Mouse (Mus musculus) embryonic facial prominence, embryonic 10.5 days (tissue): ENCODE data around the gene Camsap2. TPM values are rescaled to one million over a fixed set of nuclear protein-coding genes. Genes with fewer than 3 reads are reported as not detected.

Source experiments
- DNase-seq: peaks from one replicate; pipeline ENCODE4 v3.0.0-alpha.2; 2017; ENCODE audit warnings: low spot score
- H3K27ac ChIP-seq: fragments of 300-500 bp; sonication (generic); replicated peaks from 2 replicates; pipeline ENCODE4 v1.5.1; 2016; ENCODE audit warnings: mild to moderate bottlenecking
- H3K27me3 ChIP-seq: fragments of 300-500 bp; sonication (generic); replicated peaks from 2 replicates; pipeline ENCODE4 v1.6.1; 2016; ENCODE audit warnings: low read depth, mild to moderate bottlenecking; ENCODE audit not compliant: poor library complexity, severe bottlenecking
- H3K36me3 ChIP-seq: fragments of 300-500 bp; sonication (generic); replicated peaks from 2 replicates; pipeline ENCODE4 v1.6.1; 2016; ENCODE audit warnings: mild to moderate bottlenecking, moderate library complexity
- H3K4me1 ChIP-seq: fragments of 300-500 bp; sonication (generic); 2 replicates; pipeline ENCODE4 v1.6.1; 2016
- H3K4me3 ChIP-seq: fragments of 300-500 bp; sonication (generic); 2 replicates; pipeline ENCODE4 v1.5.1; 2016; ENCODE audit warnings: mild to moderate bottlenecking, moderate library complexity
- H3K9me3 ChIP-seq: fragments of 300-500 bp; sonication (generic); 2 replicates; pipeline ENCODE4 v1.6.1; 2016; ENCODE audit warnings: mild to moderate bottlenecking
- WGBS: fragments of 180-500 bp; shearing (Covaris S2); methylation state at CpG from one replicate; pipeline ENCODE4 v1.1.7; 2016; 5-methylcytosine and 5-hydroxymethylcytosine counted together
- polyA plus RNA-seq: library from polyadenylated mRNA; unstranded; fragments of >200 nt; fragmentation: Nextera tagmentation; extraction: Ambion mirVana; gene quantifications from 2 replicates; pipeline ENCODE4 v1.2.1, GENCODE M21; 2016

Gene Camsap2
- polyA plus RNA-seq, result 11.4 and 12.4 TPM in 2 replicates

DNA sequence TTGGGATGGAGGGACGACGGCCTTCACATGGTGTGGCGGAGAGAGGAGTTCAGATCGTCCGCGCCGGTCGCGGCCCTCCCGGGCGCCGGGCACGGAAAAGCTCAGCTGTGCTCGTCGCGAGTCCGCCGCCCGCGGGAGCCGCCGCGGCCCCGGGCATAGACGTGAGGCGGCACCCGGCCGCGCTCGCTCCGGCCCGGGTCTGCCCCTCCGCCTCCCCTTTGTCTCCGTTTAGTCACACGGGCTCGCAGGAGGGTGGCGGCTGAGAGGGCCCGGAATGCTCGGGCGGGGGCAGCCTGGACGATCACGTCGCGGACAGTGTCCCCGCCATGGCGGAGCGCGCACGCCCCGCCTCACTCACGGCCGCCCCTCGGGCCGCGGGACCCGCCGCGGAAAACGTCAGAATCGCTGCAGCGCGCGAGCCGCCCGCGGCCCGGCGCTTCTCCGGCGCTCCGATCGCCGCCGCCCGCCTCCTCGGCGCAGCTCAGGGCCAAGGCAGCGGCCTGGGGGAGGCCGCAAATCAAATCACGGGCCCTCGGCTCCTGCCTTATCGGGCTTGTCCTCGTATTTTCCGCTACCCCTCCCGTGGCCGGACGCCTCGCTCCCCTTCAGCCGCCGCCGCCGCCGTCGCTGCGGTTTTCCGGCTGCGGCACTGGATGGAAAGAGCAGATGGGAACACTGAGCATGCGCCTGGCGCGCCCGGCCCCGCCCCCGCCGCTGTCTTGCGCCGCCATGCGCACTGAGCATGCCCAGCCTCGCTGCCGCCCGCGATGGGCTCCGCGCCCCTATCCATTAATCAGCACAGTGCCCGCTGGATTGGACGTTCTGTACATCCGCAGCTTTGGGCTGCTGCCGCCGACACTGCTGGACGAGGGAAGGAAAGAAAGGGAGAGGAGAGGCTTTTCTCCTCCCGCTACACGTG lies at the start of gene Camsap2:
TSS of gene Camsap2 (minus strand) at position 651 of the 919 bp plus-strand sequence.
- Histone ChIP-seq H3K36me3 (peaks cover 5% of the 10 kb centered on the region), H3K4me1 (peaks cover 47% of the 10 kb centered on the region), H3K27me3 (peaks cover 11% of the 10 kb centered on the region), H3K9me3 (no peaks in the 10 kb centered on the region), H3K4me3 (peak within 1 kb of the TSS; percentile 96), H3K27ac (peak within 1 kb of the TSS; percentile 98)
- DNase-seq, result peak; percentile 96
- under 1% methylated on average over 121 of the region's 121 CpGs for WGBS

DNA sequence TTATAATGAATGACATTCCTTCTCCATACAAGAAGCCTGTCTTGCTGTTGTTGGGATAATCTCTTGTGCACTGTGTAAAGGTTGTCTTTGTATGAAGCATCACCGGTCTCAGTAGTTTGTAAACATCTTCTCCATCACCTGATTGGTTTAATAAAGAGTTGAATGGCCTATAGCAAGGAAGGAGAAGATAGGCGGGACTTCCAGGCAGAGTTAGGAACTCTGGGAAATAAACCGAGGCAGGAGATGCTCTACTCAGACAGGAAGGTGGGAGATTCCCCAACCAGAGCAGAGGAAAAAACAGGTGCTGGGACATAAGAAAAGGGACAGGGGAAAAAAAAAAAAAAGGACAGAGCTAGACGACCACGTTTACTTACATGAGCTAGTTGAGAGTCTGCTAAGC lies 49.2 kb upstream of the Camsap2 start:
- H3K9me3 ChIP-seq, result no peaks in the 10 kb centered on the region
- no peak for DNase-seq
- H3K27ac ChIP-seq, result no peak overlapping the region
- WGBS, result 41% methylated on average over 5 of the region's 5 CpGs
- peak overlapping the region; percentile 36 for H3K4me3 ChIP-seq
- H3K36me3 ChIP-seq, result no peaks in the 10 kb centered on the region
- H3K4me1 ChIP-seq, result 0 out of 2 replicates have a peak, but pooled peaks cover 3% of the 10 kb centered on the region
- H3K27me3 ChIP-seq, result no peaks in the 10 kb centered on the region

DNA sequence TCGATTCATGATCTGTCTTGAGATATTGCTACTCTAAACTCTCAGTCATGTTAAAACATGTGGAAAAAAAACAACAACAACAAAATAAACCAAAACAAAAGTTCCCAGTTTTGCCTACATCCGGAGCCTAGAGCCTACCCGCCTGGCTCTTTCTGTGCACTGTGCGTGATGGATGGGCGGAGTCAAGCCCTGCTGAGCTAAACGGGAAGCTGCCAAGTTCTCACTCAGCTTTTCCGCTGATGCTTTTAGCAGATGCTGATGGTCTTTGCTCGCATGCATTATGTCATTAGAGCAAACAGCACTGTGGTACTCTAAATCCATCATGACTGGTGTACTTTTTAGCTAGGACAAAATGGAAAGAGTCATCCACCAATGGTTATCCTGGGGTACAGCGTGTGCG lies 48.6 kb upstream of the Camsap2 start:
- no peak overlapping the region for H3K27ac ChIP-seq
- peak; percentile 22 for DNase-seq
- no peaks in the 10 kb centered on the region for H3K36me3 ChIP-seq
- 35% methylated on average over 10 of the region's 10 CpGs for WGBS
- peak overlapping the region; percentile 36 for H3K4me3 ChIP-seq
- no peaks in the 10 kb centered on the region for H3K9me3 ChIP-seq
- 0 out of 2 replicates have a peak, but pooled peaks cover 3% of the 10 kb centered on the region for H3K4me1 ChIP-seq
- no peaks in the 10 kb centered on the region for H3K27me3 ChIP-seq

DNA sequence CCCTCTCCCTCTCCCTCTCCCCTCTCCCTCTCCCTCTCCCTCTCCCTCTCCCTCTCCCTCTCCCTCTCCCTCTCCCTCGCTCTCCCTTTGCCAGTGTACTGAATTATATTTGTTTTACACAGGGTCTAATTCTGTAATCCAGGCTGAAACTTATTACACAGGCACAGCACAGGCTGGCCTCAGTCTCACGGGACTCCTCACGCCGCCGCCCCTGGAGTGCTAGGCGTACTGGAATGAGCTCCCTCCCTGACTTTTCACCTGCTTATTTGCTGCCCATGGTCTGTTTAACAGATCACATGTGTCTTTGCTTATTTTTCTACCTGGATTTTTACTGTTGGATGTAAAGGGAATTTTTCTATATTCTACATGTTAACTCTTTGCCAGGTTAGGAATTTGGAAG lies 41.0 kb upstream of the Camsap2 start:
- Histone ChIP-seq H3K9me3 (no peaks in the 10 kb centered on the region), H3K27me3 (no peaks in the 10 kb centered on the region), H3K4me1 (no peaks in the 10 kb centered on the region), H3K36me3 (no peaks in the 10 kb centered on the region), H3K4me3 (no peak overlapping the region), H3K27ac (no peak overlapping the region)
- WGBS, result 37% methylated on average over 5 of the region's 6 CpGs
- no peak for DNase-seq

DNA sequence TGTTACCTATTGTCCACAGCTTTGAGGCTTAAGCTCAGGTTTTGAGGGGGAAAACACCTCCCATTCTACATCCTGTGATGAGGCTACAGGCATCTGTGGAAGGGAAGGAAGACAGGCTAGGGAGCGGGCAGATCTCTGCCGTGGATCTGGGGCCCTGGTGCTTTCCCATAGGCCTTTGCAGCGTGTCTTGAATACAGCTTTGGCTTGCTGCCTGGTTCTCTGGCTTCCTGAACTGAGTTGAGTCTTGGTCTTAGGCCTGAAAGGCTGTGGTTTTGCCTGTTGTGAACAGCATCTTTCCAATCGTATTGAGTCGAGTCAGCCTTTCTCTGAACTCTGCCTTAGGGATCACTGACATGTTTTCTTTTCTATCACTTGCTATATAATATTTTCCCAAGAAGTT lies 35.7 kb upstream of the Camsap2 start:
- DNase-seq, result no peak
- Histone ChIP-seq H3K36me3 (no peaks in the 10 kb centered on the region), H3K4me3 (no peak overlapping the region), H3K27ac (no peak overlapping the region), H3K27me3 (no peaks in the 10 kb centered on the region), H3K4me1 (no peaks in the 10 kb centered on the region), H3K9me3 (no peaks in the 10 kb centered on the region)
- WGBS, result 84% methylated on average over 5 of the region's 5 CpGs

DNA sequence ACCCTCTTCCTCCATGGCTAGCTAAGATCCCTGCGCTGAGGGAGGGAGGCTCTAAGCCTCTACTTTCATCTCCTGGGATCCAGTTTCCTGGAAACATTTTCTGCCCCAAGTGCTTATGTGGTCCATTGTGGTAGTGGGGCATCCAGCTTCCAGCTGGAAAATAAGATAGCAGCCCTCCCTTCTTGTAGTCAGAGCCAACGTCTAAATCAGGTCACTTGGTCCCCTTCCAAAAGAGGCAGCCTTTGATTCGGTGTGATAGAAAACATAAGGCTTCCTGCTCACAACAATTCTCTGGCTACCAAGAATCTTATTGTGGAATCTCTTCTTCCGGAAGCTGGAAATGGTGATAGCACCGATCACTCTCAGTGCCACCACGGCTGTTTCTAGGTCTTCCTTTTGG lies 35.3 kb upstream of the Camsap2 start:
- H3K9me3 ChIP-seq, result no peaks in the 10 kb centered on the region
- H3K27me3 ChIP-seq, result no peaks in the 10 kb centered on the region
- H3K4me1 ChIP-seq, result no peaks in the 10 kb centered on the region
- no peak overlapping the region for H3K4me3 ChIP-seq
- H3K27ac ChIP-seq, result no peak overlapping the region
- 86% methylated on average over 6 of the region's 6 CpGs for WGBS
- no peak for DNase-seq
- H3K36me3 ChIP-seq, result no peaks in the 10 kb centered on the region

DNA sequence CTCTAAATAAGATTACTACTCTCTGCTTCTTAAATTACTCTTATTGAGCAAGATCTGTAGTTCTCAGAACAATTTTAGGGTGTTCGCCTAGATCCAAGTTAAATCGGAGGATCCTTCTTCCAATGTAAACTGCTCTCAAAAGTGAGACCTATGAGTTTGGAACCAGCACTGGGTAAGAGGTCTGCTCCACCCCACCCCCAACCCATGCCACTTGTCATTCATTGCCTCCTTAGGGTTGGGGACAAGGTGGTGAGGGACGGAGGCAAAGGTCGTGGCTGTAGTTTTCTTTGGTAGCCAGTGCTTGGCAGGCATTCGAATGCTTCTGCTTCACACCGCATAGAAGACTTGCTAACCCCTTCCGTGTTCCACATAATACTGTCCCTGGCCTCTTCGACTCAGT lies 34.7 kb upstream of the Camsap2 start:
- Histone ChIP-seq H3K27me3 (no peaks in the 10 kb centered on the region), H3K9me3 (no peaks in the 10 kb centered on the region), H3K4me3 (no peak overlapping the region), H3K27ac (no peak overlapping the region), H3K4me1 (no peaks in the 10 kb centered on the region), H3K36me3 (no peaks in the 10 kb centered on the region)
- DNase-seq, result no peak
- 93% methylated on average over 8 of the region's 8 CpGs for WGBS

DNA sequence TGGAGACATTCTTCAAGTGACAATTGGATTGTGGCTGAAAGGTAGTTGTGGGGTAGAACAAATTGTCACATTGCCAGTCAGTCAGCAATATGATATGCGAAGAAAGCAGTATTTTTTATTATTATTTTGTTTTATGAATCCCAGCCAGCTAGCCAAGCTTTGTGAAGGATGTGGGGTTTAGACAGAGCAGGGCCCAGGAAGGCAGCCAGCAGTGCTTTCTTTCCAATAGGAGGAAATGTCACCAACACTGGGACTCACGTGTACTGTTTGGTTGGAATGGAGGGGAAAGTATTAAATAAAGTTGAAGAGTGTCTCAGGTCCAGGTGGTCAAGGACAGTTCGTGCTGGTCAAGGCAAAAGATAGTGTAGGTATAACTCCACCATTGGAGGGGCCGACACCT lies 34.3 kb upstream of the Camsap2 start:
- no peak for DNase-seq
- no peaks in the 10 kb centered on the region for H3K27me3 ChIP-seq
- no peaks in the 10 kb centered on the region for H3K9me3 ChIP-seq
- whole genome bisulfite sequencing, result 91% methylated on average over 4 of the region's 4 CpGs
- H3K4me1 ChIP-seq, result no peaks in the 10 kb centered on the region
- no peaks in the 10 kb centered on the region for H3K36me3 ChIP-seq
- H3K4me3 ChIP-seq, result no peak overlapping the region
- no peak overlapping the region for H3K27ac ChIP-seq

DNA sequence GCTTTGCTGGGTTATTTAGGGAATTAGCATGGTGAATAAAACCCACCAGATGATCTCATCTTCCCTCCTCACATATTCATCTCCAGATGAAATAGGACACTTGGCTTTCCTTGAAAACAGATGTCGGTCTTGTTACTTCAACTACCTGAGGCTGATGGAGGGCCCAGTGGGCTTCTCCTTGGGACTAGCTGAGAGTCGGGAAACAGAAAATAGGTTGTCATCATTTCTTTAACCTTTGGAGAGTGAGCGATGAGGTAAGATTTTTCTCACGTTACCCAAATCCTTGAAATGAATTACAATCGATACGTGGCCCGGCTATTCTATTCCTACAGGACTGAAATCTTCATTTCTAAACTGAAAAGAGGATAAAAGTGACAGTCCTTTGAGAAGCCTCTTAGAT lies 33.4 kb upstream of the Camsap2 start:
- no peak for DNase-seq

DNA sequence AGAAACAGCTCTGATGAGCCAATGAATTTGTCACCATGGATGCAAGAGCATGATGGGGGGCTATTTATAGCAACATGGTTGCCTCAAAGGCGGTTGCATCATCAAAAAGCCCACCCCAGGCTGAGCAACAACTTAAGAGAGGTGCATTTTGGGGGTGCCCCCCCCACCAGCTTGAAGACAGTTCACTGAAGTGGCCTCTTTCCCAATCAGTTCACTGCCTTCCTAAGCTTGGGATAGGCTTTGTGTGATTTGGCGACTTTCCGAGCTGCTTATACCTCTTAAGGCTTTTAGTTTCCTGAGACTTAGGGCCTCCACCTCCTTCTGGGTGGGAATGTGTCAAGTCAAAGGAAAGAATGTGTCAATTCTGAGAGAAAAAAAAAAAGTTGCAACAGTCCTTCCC lies 20.1 kb upstream of the Camsap2 start:
- DNase-seq, result no peak
- no peaks in the 10 kb centered on the region for H3K9me3 ChIP-seq
- H3K27ac ChIP-seq, result no peak overlapping the region
- H3K4me1 ChIP-seq, result peaks cover 23% of the 10 kb centered on the region
- 81% methylated on average over 3 of the region's 3 CpGs for WGBS
- H3K4me3 ChIP-seq, result no peak overlapping the region
- H3K36me3 ChIP-seq, result no peaks in the 10 kb centered on the region
- H3K27me3 ChIP-seq, result no peaks in the 10 kb centered on the region

More for the DNA sequence above, 33.4 kb upstream of the Camsap2 start:
- WGBS, result 92% methylated on average over 7 of the region's 7 CpGs
- Histone ChIP-seq H3K4me3 (no peak overlapping the region), H3K9me3 (no peaks in the 10 kb centered on the region), H3K4me1 (no peaks in the 10 kb centered on the region), H3K27me3 (no peaks in the 10 kb centered on the region), H3K27ac (no peak overlapping the region), H3K36me3 (no peaks in the 10 kb centered on the region)

DNA sequence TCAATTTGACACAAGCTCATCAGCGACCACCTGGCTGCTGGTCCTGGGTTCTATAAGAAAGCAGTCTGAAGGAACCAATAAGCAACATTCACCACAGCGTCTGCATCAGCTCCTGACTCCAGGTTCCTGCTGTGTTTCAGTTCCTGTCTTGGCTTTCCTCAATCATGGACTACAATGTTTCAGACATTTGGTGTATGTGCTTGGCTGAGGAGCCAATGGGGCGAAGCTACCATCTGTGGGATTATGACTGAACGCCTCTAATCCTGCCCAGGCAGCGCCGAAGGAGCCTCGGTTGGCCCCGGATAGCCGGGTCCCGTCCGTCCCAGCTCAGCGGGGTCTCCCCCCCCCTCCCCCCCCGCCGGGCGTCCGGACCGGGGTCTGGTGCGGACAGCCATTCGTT lies 18.8 kb upstream of the Camsap2 start:
- no peak overlapping the region for H3K4me3 ChIP-seq
- H3K9me3 ChIP-seq, result no peaks in the 10 kb centered on the region
- H3K27ac ChIP-seq, result no peak overlapping the region
- DNase-seq, result no peak
- H3K36me3 ChIP-seq, result no peaks in the 10 kb centered on the region
- H3K27me3 ChIP-seq, result no peaks in the 10 kb centered on the region
- H3K4me1 ChIP-seq, result peaks cover 23% of the 10 kb centered on the region
- WGBS, result 67% methylated on average over 19 of the region's 19 CpGs

DNA sequence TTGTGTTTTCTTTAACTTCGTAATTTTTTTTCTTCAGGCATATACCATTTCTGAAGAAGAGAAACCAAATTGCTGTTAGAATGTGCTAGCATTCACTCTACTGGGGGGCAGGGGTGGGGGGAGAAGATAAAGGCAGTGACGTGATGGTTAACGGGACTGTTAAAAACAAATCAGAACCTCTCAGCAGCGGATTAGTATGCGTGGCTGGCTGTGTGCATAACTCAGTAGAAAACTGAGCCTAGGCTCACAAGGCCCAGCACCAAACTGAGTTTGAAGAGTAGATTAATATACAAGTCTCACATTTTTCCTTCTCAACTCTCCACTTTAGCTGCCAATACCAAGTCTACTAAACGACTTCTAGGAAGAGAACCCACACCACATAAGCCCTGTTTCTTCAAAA lies 17.1 kb upstream of the Camsap2 start:
- H3K27me3 ChIP-seq, result no peaks in the 10 kb centered on the region
- no peak overlapping the region for H3K4me3 ChIP-seq
- no peaks in the 10 kb centered on the region for H3K9me3 ChIP-seq
- no peaks in the 10 kb centered on the region for H3K36me3 ChIP-seq
- 63% methylated on average over 6 of the region's 6 CpGs for WGBS
- H3K4me1 ChIP-seq, result peaks cover 23% of the 10 kb centered on the region
- no peak overlapping the region for H3K27ac ChIP-seq
- no peak for DNase-seq

DNA sequence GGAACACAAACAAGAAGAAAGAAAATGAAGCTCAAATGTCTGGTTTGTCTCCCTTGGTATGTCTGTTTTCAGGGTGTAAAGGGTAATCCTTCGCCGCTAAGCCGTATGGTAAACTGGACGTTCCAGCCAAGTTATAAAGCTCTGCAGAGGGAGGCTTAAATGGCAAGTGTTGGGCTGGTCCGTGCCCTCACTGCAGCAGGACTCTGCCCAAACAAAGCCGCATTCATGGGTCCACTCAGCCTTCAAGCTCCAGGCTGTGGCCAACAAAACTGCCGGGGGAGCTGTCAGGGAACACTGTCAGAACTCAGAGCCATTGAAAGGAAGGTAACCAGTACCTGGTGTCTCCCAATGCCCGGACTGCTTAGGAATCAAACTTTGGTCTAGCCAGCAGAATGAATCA lies 16.7 kb upstream of the Camsap2 start:
- Histone ChIP-seq H3K27ac (no peak overlapping the region), H3K4me3 (no peak overlapping the region), H3K36me3 (no peaks in the 10 kb centered on the region), H3K4me1 (peaks cover 23% of the 10 kb centered on the region), H3K9me3 (no peaks in the 10 kb centered on the region), H3K27me3 (no peaks in the 10 kb centered on the region)
- DNase-seq, result peak; percentile 48
- WGBS, result 29% methylated on average over 8 of the region's 8 CpGs
